Mouse (Mus musculus): Measurements from ENCODE around the gene Gys2. TPM values are rescaled to one million over a fixed set of nuclear protein-coding genes. Genes with fewer than 3 reads are reported as not detected.

Gene Gys2
- total RNA-seq, 2 experiments from 2014 or later: not detected

DNA sequence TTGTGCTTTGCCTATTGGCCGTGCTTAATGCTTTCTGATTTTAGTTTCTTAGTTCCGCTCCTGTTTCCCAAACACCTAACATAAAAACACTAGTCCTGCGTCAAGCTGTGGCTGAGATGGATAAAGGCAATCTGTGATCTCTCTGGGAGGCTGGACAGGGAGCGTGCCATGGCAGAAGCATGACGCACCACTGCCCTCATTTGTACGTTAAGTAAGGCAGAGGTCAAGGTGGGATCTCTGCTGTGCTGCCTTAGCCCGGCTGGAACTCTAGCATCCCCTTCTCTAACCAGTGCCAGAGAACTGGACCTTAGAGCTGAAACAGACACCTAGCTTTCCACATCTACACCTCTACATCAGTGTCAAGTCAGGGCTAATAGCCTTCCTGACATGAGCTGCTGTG lies 91.3 kb downstream of the Gys2 start:
- ATAC-seq (replicated peaks; ENCODE audit: low FRiP score, poor library complexity, severe bottlenecking): no peak

GRCm38 (mm10) chr6:142379961-142380360 lies 92.9 kb downstream of the Gys2 start:
- no peak for ATAC-seq (replicated peaks; ENCODE audit: low FRiP score, poor library complexity, severe bottlenecking)

GRCm38 (mm10) chr6:142378576-142379330 lies 94.2 kb downstream of the Gys2 start:
- ATAC-seq (replicated peaks; ENCODE audit: low FRiP score, poor library complexity, severe bottlenecking): no peak

GRCm38 (mm10) chr6:142377081-142377480 lies 95.8 kb downstream of the Gys2 start:
- ATAC-seq (replicated peaks; ENCODE audit: low FRiP score, poor library complexity, severe bottlenecking): no peak

Other genes with a start within 250 kb of the Gys2 start
- not detected in 2 replicates for gene Iapp, start 174.7 kb downstream of the Gys2 start, total RNA-seq (2015; ENCODE audit: low replicate concordance)
- gene Iapp, start 174.7 kb downstream of the Gys2 start, total RNA-seq (2017; ENCODE audit: low replicate concordance): not detected in 2 replicates
- gene Slco1a5, start 150.1 kb downstream of the Gys2 start, total RNA-seq (2015; ENCODE audit: low replicate concordance): not detected in 2 replicates
- gene Slco1a5, start 150.1 kb downstream of the Gys2 start, total RNA-seq (2017; ENCODE audit: low replicate concordance): not detected in 2 replicates
- gene Pyroxd1, start 127.5 kb downstream of the Gys2 start, total RNA-seq (2015; ENCODE audit: low replicate concordance): 3.3 and 3.6 TPM in 2 replicates
- 0.70 and 2.6 TPM in 2 replicates for gene Pyroxd1, start 127.5 kb downstream of the Gys2 start, total RNA-seq (2017; ENCODE audit: low replicate concordance)
- gene Recql, start 86.0 kb downstream of the Gys2 start, total RNA-seq (2015; ENCODE audit: low replicate concordance): 2.7 and 7.1 TPM in 2 replicates
- 7.9 and 8.8 TPM in 2 replicates for gene Recql, start 86.0 kb downstream of the Gys2 start, total RNA-seq (2017; ENCODE audit: low replicate concordance)
- gene Golt1b, start 85.9 kb downstream of the Gys2 start, total RNA-seq (2015; ENCODE audit: low replicate concordance): 6.3 and 13.2 TPM in 2 replicates
- gene Golt1b, start 85.9 kb downstream of the Gys2 start, total RNA-seq (2017; ENCODE audit: low replicate concordance): 9.1 and 10.7 TPM in 2 replicates
- gene Spx, start 59.7 kb downstream of the Gys2 start, total RNA-seq (2015; ENCODE audit: low replicate concordance): not detected in 2 replicates
- 1.8 TPM in 1 of 2 replicates, not detected in the other for gene Spx, start 59.7 kb downstream of the Gys2 start, total RNA-seq (2017; ENCODE audit: low replicate concordance)
- gene Ldhb, start 34.8 kb upstream of the Gys2 start, total RNA-seq (2015; ENCODE audit: low replicate concordance): 6.3 and 12.3 TPM in 2 replicates
- 6.0 and 11.8 TPM in 2 replicates for gene Ldhb, start 34.8 kb upstream of the Gys2 start, total RNA-seq (2017; ENCODE audit: low replicate concordance)
- not detected in 2 replicates for gene Kcnj8, start 98.5 kb upstream of the Gys2 start, total RNA-seq (2015; ENCODE audit: low replicate concordance)
- not detected in 2 replicates for gene Kcnj8, start 98.5 kb upstream of the Gys2 start, total RNA-seq (2017; ENCODE audit: low replicate concordance)
- gene Abcc9, start 229.2 kb upstream of the Gys2 start, total RNA-seq (2015; ENCODE audit: low replicate concordance): not detected in 2 replicates
- 0.17 TPM in 1 of 2 replicates, not detected in the other for gene Abcc9, start 229.2 kb upstream of the Gys2 start, total RNA-seq (2017; ENCODE audit: low replicate concordance)

Measured in erythroblast, adult 5-6 weeks (primary cell).